Mouse (Mus musculus): Measurements from ENCODE around the gene Gstt1. TPM values are rescaled to one million over a fixed set of nuclear protein-coding genes. Genes with fewer than 3 reads are reported as not detected.

The Gstt1 gene
- polyA plus RNA-seq, 1 experiment = 0.76 TPM

DNA sequence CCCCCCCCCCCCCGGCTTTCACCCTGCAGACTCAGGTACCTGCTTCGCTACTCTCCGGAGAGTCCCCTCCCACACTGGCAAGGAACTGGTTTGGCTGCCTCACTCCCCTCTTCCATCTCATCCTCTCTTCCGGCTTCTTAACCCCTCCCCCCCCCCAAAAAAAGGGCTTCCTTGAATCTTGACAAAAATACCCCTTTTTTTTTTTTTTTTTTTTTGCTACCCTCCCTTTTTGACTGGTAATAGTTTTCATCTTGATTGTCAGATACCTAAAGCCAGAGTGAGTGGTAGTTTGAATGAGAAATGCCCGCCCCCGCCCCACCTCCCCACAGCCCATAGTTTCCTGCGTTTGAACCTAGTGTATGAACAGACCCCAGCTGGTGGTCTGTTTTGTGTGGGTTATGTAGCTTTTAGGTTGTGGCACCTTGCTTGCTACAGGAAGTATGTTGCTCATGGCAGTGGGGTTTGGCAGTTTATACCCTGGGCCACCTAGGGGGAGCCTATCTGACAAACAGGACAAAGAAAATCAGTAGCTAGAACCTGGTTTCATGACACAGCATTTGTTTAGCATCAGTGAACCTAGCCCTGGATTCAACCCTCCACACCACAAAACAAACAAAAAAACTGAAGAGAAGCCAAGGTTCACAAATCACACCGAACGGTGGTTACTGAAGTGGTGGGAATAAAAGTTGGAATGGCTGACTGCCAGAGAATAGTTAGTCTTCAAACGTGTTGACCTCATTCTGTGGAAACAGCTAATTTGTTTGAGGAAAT lies 37.6 kb upstream of the Gstt1 start:
- Histone ChIP-seq H3K79me3 (ENCODE audit: low read depth) (no peaks in the 10 kb centered on the region), H3K4me3 (ENCODE audit: insufficient read depth, poor library complexity, severe bottlenecking) (no peak overlapping the region)
- TF ChIP-seq MYOD1 (IDR thresholded peaks at IDR 0.05; ENCODE audit: control insufficient read depth, insufficient read length, low read depth) (no peak), CTCF (IDR thresholded peaks at IDR 0.05; ENCODE audit: control insufficient read depth, insufficient read depth, insufficient read length) (no peak), MYOG (IDR thresholded peaks at IDR 0.05; ENCODE audit: control insufficient read depth, extremely low read depth, insufficient read length) (no peak), CEBPB (IDR thresholded peaks at IDR 0.05; ENCODE audit: low read depth) (no peak), MAX (IDR thresholded peaks at IDR 0.05) (no peak), USF1 (IDR thresholded peaks at IDR 0.05; ENCODE audit: low read depth) (no peak), FOSL1 (IDR thresholded peaks at IDR 0.05; ENCODE audit: insufficient read depth, low read length, poor library complexity, severe bottlenecking) (no peak)

DNA sequence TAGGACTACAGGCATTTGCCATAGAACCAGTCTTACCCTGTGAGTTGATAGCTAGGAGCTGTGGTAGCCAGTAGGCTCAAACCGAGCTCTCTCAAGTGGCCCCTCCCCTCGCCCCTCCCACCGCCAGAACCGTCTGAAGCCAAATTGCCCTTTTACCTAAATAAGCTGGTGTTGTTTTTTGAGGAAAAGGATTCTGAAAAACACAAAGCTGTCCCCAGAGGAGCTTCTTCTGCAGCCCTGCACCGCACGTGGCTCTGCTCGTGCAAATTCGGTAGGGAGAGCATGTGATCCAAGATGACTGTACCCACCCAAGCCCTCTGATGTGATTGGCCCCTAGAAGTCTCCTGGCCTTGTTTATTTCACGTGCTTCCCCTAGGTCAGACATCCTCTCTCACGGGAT lies 36.9 kb upstream of the Gstt1 start:
- no peaks in the 10 kb centered on the region for H3K27me3 ChIP-seq (ENCODE audit: control insufficient read depth, insufficient read depth, insufficient read length)
- no peaks in the 10 kb centered on the region for H3K79me3 ChIP-seq (ENCODE audit: low read depth)
- TF ChIP-seq USF1 (IDR thresholded peaks at IDR 0.05; ENCODE audit: low read depth) (peak; percentile 12), CTCF (IDR thresholded peaks at IDR 0.05; ENCODE audit: control insufficient read depth, insufficient read depth, insufficient read length) (no peak)
- no peak overlapping the region for H3ac ChIP-seq (ENCODE audit: control insufficient read depth, insufficient read length, low read depth)
- H3K4me3 ChIP-seq (ENCODE audit: insufficient read depth, poor library complexity, severe bottlenecking) = no peak overlapping the region
- no peaks in the 10 kb centered on the region for H3K36me3 ChIP-seq (ENCODE audit: control insufficient read depth, insufficient read depth)
- H3K79me2 ChIP-seq (ENCODE audit: control insufficient read depth, insufficient read depth) = no peaks in the 10 kb centered on the region

More for the DNA sequence above, 37.6 kb upstream of the Gstt1 start:
- no peak overlapping the region for H3ac ChIP-seq (ENCODE audit: control insufficient read depth, insufficient read length, low read depth)
- no peaks in the 10 kb centered on the region for H3K79me2 ChIP-seq (ENCODE audit: control insufficient read depth, insufficient read depth)
- no peaks in the 10 kb centered on the region for H3K36me3 ChIP-seq (ENCODE audit: control insufficient read depth, insufficient read depth)
- no peaks in the 10 kb centered on the region for H3K27me3 ChIP-seq (ENCODE audit: control insufficient read depth, insufficient read depth, insufficient read length)

DNA sequence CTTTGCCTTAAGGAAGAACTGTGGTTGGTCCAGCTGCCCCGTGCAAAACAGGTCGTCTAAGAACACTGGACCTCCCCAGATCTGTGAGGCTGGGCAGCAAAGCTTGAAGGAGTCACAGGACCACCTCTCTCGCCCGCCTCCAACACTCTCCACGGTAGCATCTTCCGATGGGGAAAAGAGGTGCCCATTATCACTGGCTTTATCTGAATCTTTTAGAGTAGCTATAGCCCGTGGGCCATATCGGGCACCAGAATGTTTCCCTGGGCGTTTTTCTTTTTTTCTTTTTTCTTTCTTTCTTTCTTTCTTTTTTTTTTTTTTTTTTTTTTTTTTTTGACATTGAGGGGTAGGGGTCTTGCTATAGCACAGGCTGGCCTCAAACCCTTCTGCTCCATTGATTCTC lies 36.3 kb upstream of the Gstt1 start:
- Histone ChIP-seq H3K36me3 (ENCODE audit: control insufficient read depth, insufficient read depth) (no peaks in the 10 kb centered on the region), H3K27me3 (ENCODE audit: control insufficient read depth, insufficient read depth, insufficient read length) (no peaks in the 10 kb centered on the region), H3K79me2 (ENCODE audit: control insufficient read depth, insufficient read depth) (no peaks in the 10 kb centered on the region), H3K4me3 (ENCODE audit: insufficient read depth, poor library complexity, severe bottlenecking) (no peak overlapping the region), H3ac (ENCODE audit: control insufficient read depth, insufficient read length, low read depth) (no peak overlapping the region), H3K79me3 (ENCODE audit: low read depth) (no peaks in the 10 kb centered on the region)
- no peak for TF ChIP-seq CTCF (IDR thresholded peaks at IDR 0.05; ENCODE audit: control insufficient read depth, insufficient read depth, insufficient read length)
- TF ChIP-seq MYOD1 (IDR thresholded peaks at IDR 0.05; ENCODE audit: control insufficient read depth, insufficient read length, low read depth) = no peak
- no peak for TF ChIP-seq FOSL1 (IDR thresholded peaks at IDR 0.05; ENCODE audit: insufficient read depth, low read length, poor library complexity, severe bottlenecking)
- no peak for TF ChIP-seq MAX (IDR thresholded peaks at IDR 0.05)
- TF ChIP-seq CEBPB (IDR thresholded peaks at IDR 0.05; ENCODE audit: low read depth) = no peak
- no peak for TF ChIP-seq MYOG (IDR thresholded peaks at IDR 0.05; ENCODE audit: control insufficient read depth, extremely low read depth, insufficient read length)
- no peak for TF ChIP-seq USF1 (IDR thresholded peaks at IDR 0.05; ENCODE audit: low read depth)

DNA sequence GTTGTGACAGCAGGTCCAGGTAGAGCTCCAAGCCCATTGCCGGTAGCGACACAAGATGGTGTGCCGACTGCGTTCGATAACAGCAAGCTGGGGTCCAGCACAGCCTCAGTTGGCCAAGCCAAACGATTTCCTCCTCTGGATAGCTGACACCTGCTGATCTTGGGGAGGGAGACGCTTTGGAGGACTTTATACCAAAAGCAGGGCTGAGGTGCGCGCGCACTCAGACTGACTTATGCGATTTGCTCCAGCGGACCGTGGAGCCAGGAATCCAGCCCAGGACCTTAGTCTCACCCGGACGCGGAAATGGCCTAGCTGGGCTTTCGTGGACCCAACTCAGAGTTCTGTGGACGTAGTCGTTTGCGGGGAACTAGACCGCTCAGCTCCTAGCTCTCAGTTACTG lies 35.9 kb upstream of the Gstt1 start:
- Histone ChIP-seq H3K79me3 (ENCODE audit: low read depth) (no peaks in the 10 kb centered on the region), H3K36me3 (ENCODE audit: control insufficient read depth, insufficient read depth) (no peaks in the 10 kb centered on the region), H3K79me2 (ENCODE audit: control insufficient read depth, insufficient read depth) (no peaks in the 10 kb centered on the region), H3ac (ENCODE audit: control insufficient read depth, insufficient read length, low read depth) (no peak overlapping the region), H3K4me3 (ENCODE audit: insufficient read depth, poor library complexity, severe bottlenecking) (no peak overlapping the region), H3K27me3 (ENCODE audit: control insufficient read depth, insufficient read depth, insufficient read length) (no peaks in the 10 kb centered on the region)
- no peak for TF ChIP-seq MYOD1 (IDR thresholded peaks at IDR 0.05; ENCODE audit: control insufficient read depth, insufficient read length, low read depth)

DNA sequence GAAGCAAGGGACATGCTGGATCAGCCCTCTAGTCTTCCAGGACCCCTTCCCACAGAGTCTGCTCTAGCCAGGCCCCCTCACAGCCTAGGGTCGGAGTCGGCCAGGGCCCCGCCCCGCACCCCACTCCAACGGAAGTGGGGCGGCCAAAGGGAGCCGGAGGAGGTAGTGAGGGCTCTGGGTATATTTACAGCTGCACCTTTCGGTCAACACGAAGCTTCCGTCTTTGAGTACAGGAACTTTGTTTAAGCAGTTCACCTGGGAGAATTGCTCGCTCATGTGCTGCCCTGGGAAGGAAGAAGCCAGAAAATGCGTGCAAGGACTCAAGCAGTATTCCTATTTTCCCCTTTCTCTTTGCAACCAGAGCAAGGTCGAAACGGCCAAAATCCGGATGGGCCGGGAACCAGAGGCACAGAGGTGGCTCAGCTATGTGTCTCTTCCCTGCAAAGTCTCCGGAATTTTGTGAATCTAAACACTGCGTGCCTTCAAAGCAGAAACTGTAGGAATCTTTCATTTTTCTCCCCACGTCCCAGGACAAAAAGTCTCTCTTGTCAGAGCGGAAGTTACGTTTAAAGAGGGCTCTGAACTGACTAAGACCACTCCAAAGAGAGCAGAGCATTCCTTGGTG lies 35.2 kb upstream of the Gstt1 start:
- Histone ChIP-seq H3ac (ENCODE audit: control insufficient read depth, insufficient read length, low read depth) (no peak overlapping the region), H3K4me3 (ENCODE audit: insufficient read depth, poor library complexity, severe bottlenecking) (no peak overlapping the region), H3K36me3 (ENCODE audit: control insufficient read depth, insufficient read depth) (no peaks in the 10 kb centered on the region), H3K79me3 (ENCODE audit: low read depth) (no peaks in the 10 kb centered on the region), H3K79me2 (ENCODE audit: control insufficient read depth, insufficient read depth) (no peaks in the 10 kb centered on the region), H3K27me3 (ENCODE audit: control insufficient read depth, insufficient read depth, insufficient read length) (no peaks in the 10 kb centered on the region)
- TF ChIP-seq MYOD1 (IDR thresholded peaks at IDR 0.05; ENCODE audit: control insufficient read depth, insufficient read length, low read depth) (no peak), CEBPB (IDR thresholded peaks at IDR 0.05; ENCODE audit: low read depth) (no peak), MAX (IDR thresholded peaks at IDR 0.05) (no peak), FOSL1 (IDR thresholded peaks at IDR 0.05; ENCODE audit: insufficient read depth, low read length, poor library complexity, severe bottlenecking) (no peak), USF1 (IDR thresholded peaks at IDR 0.05; ENCODE audit: low read depth) (no peak)

DNA sequence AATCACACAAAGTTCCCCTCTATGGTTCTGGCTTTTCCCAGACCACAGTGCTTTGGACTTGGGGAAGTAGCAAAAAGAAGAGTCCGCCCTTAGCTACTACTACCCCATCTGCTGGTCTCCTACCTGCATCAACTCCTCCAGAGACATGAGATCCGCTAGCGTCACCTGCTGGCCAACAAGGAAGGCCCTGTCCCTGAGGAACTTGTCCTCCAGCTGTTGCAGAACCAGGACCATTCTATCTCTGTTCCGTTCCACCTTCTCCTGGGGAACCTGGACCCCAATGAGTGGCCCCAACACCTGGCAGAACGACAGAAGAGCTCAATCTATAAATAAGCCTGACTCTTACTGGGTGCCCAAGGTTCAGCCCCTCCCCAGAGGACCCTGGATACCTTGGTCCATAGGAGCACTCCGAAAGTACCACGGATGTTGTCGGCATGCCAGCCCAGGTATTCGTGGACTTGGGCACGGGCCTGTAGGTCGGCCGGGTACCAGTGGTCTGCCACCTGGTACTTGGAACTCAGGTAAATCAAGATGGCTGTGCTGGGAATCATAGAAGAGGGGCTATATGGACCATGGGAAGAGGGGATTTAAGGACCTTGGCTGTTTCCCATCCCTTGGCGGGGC lies 34.0 kb upstream of the Gstt1 start:
- Histone ChIP-seq H3ac (ENCODE audit: control insufficient read depth, insufficient read length, low read depth) (no peak overlapping the region), H3K4me3 (ENCODE audit: insufficient read depth, poor library complexity, severe bottlenecking) (no peak overlapping the region), H3K79me2 (ENCODE audit: control insufficient read depth, insufficient read depth) (no peaks in the 10 kb centered on the region), H3K27me3 (ENCODE audit: control insufficient read depth, insufficient read depth, insufficient read length) (no peaks in the 10 kb centered on the region), H3K79me3 (ENCODE audit: low read depth) (no peaks in the 10 kb centered on the region), H3K36me3 (ENCODE audit: control insufficient read depth, insufficient read depth) (no peaks in the 10 kb centered on the region)
- TF ChIP-seq CTCF (IDR thresholded peaks at IDR 0.05; ENCODE audit: control insufficient read depth, insufficient read depth, insufficient read length) (peak; percentile 80), FOSL1 (IDR thresholded peaks at IDR 0.05; ENCODE audit: insufficient read depth, low read length, poor library complexity, severe bottlenecking) (no peak)
